Mouse (Mus musculus) midbrain, embryonic 15.5 days (tissue): Measurements from ENCODE around the gene Helz. TPM values are rescaled to one million over a fixed set of nuclear protein-coding genes. Genes with fewer than 3 reads are reported as not detected.

ENCODE experiments used
- ATAC-seq: fragments of 200-750 bp; cut with Nextera tagmentation; replicated peaks from 2 replicates; pipeline ENCODE4 v1.8.0; 2017; ENCODE audit warnings: moderate TSS enrichment
- H3K27ac ChIP-seq: fragments of 300-500 bp; sonication (generic); 2 replicates; pipeline ENCODE4 v1.5.1; 2015; ENCODE audit warnings: mild to moderate bottlenecking, inconsistent platforms
- H3K27me3 ChIP-seq: fragments of 300-500 bp; sonication (generic); replicated peaks from 2 replicates; pipeline ENCODE4 v1.6.1; 2015; ENCODE audit warnings: inconsistent platforms
- H3K36me3 ChIP-seq: fragments of 300-500 bp; sonication (generic); replicated peaks from 2 replicates; pipeline ENCODE4 v1.6.1; 2015; ENCODE audit warnings: inconsistent platforms
- H3K4me1 ChIP-seq: fragments of 300-500 bp; sonication (generic); 2 replicates; pipeline ENCODE4 v1.6.1; 2015; ENCODE audit warnings: inconsistent platforms
- H3K4me2 ChIP-seq: fragments of 300-500 bp; sonication (generic); 2 replicates; pipeline ENCODE4 v1.6.1; 2015; ENCODE audit warnings: inconsistent platforms, mild to moderate bottlenecking, moderate library complexity
- H3K4me3 ChIP-seq: fragments of 300-500 bp; sonication (generic); 2 replicates; pipeline ENCODE4 v1.5.1; 2015; ENCODE audit warnings: mild to moderate bottlenecking, inconsistent platforms
- H3K9ac ChIP-seq: fragments of 300-500 bp; sonication (generic); 2 replicates; pipeline ENCODE4 v1.6.1; 2015; ENCODE audit warnings: mild to moderate bottlenecking, inconsistent platforms
- H3K9me3 ChIP-seq: fragments of 300-500 bp; sonication (generic); 2 replicates; pipeline ENCODE4 v1.6.1; 2016; ENCODE audit warnings: inconsistent platforms
- WGBS: fragments of 180-500 bp; shearing (Covaris S2); methylation state at CpG from one replicate; pipeline ENCODE4 v1.1.7; 2015; ENCODE audit warnings: mixed read lengths; 5-methylcytosine and 5-hydroxymethylcytosine counted together
- polyA plus RNA-seq: library from polyadenylated mRNA; unstranded; fragments of >200 nt; fragmentation: Nextera tagmentation; extraction: Ambion mirVana; gene quantifications from 2 replicates; pipeline ENCODE4 v1.2.1, GENCODE M21; 2015

Gene Helz
- polyA plus RNA-seq, 1 experiment from 2014 or later: 17.3 TPM

- no peak for ATAC-seq
- no peaks in the 10 kb centered on the region for H3K9me3 ChIP-seq
- H3K36me3 ChIP-seq: no peaks in the 10 kb centered on the region
- 70% methylated on average over 1 of the region's 1 CpGs for WGBS
- H3K4me2 ChIP-seq: no peak overlapping the region
- H3K27ac ChIP-seq: no peak overlapping the region
- no peak overlapping the region for H3K4me3 ChIP-seq
- no peaks in the 10 kb centered on the region for H3K4me1 ChIP-seq
- no peak overlapping the region for H3K9ac ChIP-seq
- H3K27me3 ChIP-seq: no peaks in the 10 kb centered on the region
Observed at GRCm38 (mm10) chr11:107524966-107525365, 22.8 kb upstream of the Helz start.

- no peak overlapping the region for H3K27ac ChIP-seq
- H3K4me2 ChIP-seq: no peak overlapping the region
- 33% methylated on average over 3 of the region's 3 CpGs for WGBS
Observed at GRCm38 (mm10) chr11:107527632-107528031, 20.1 kb upstream of the Helz start.

GRCm38 (mm10) chr11:107529320-107529719 is 18.4 kb upstream of the Helz start:
- no peak overlapping the region for H3K9ac ChIP-seq
- ATAC-seq: no peak
- WGBS: 47% methylated on average over 8 of the region's 8 CpGs
- H3K9me3 ChIP-seq: no peaks in the 10 kb centered on the region
- no peaks in the 10 kb centered on the region for H3K36me3 ChIP-seq
- no peaks in the 10 kb centered on the region for H3K4me1 ChIP-seq
- H3K27me3 ChIP-seq: no peaks in the 10 kb centered on the region
- no peak overlapping the region for H3K4me2 ChIP-seq
- H3K4me3 ChIP-seq: no peak overlapping the region
- H3K27ac ChIP-seq: no peak overlapping the region

More at GRCm38 (mm10) chr11:107527632-107528031, 20.1 kb upstream of the Helz start:
- H3K9ac ChIP-seq: no peak overlapping the region
- H3K27me3 ChIP-seq: no peaks in the 10 kb centered on the region
- ATAC-seq: no peak
- H3K9me3 ChIP-seq: no peaks in the 10 kb centered on the region
- no peak overlapping the region for H3K4me3 ChIP-seq
- H3K4me1 ChIP-seq: no peaks in the 10 kb centered on the region
- no peaks in the 10 kb centered on the region for H3K36me3 ChIP-seq

- no peaks in the 10 kb centered on the region for H3K36me3 ChIP-seq
- no peak overlapping the region for H3K4me2 ChIP-seq
- H3K9ac ChIP-seq: no peak overlapping the region
- no peaks in the 10 kb centered on the region for H3K4me1 ChIP-seq
- 78% methylated on average over 4 of the region's 4 CpGs for WGBS
- no peak overlapping the region for H3K27ac ChIP-seq
- no peak for ATAC-seq
- H3K9me3 ChIP-seq: no peaks in the 10 kb centered on the region
- H3K4me3 ChIP-seq: no peak overlapping the region
- no peaks in the 10 kb centered on the region for H3K27me3 ChIP-seq
Observed at GRCm38 (mm10) chr11:107531445-107531844, 16.3 kb upstream of the Helz start.

GRCm38 (mm10) chr11:107532271-107532670 is 15.5 kb upstream of the Helz start:
- H3K27ac ChIP-seq: no peak overlapping the region
- H3K27me3 ChIP-seq: no peaks in the 10 kb centered on the region
- WGBS: 39% methylated on average over 5 of the region's 5 CpGs
- H3K9ac ChIP-seq: no peak overlapping the region
- H3K9me3 ChIP-seq: no peaks in the 10 kb centered on the region
- H3K4me3 ChIP-seq: no peak overlapping the region
- no peaks in the 10 kb centered on the region for H3K4me1 ChIP-seq
- no peak overlapping the region for H3K4me2 ChIP-seq
- no peaks in the 10 kb centered on the region for H3K36me3 ChIP-seq
- no peak for ATAC-seq

- Histone ChIP-seq H3K9me3 (no peaks in the 10 kb centered on the region), H3K4me2 (no peak overlapping the region), H3K36me3 (no peaks in the 10 kb centered on the region), H3K4me1 (no peaks in the 10 kb centered on the region), H3K4me3 (no peak overlapping the region), H3K27ac (no peak overlapping the region), H3K9ac (no peak overlapping the region), H3K27me3 (no peaks in the 10 kb centered on the region)
- WGBS: 93% methylated on average over 4 of the region's 4 CpGs
- no peak for ATAC-seq
Observed at GRCm38 (mm10) chr11:107538994-107539393, 8.7 kb upstream of the Helz start.

GRCm38 (mm10) chr11:107540339-107540738 is 7.4 kb upstream of the Helz start:
- Histone ChIP-seq H3K9me3 (no peaks in the 10 kb centered on the region), H3K4me3 (no peak overlapping the region), H3K36me3 (no peaks in the 10 kb centered on the region), H3K4me2 (no peak overlapping the region), H3K4me1 (no peaks in the 10 kb centered on the region), H3K9ac (no peak overlapping the region), H3K27ac (no peak overlapping the region), H3K27me3 (no peaks in the 10 kb centered on the region)
- no peak for ATAC-seq
- 67% methylated on average over 1 of the region's 1 CpGs for WGBS

GRCm38 (mm10) chr11:107545747-107546476 is 1.8 kb upstream of the Helz start:
- H3K4me2 ChIP-seq: peak overlapping the region; percentile 93
- peak overlapping the region; percentile 98 for H3K4me3 ChIP-seq
- H3K9me3 ChIP-seq: no peaks in the 10 kb centered on the region
- ATAC-seq: no peak
- H3K9ac ChIP-seq: no peak overlapping the region
- 0 out of 2 replicates have a peak, but pooled peaks cover 7% of the 10 kb centered on the region for H3K36me3 ChIP-seq
- H3K27ac ChIP-seq: no peak overlapping the region
- 22% methylated on average over 13 of the region's 13 CpGs for WGBS
- H3K27me3 ChIP-seq: 0 out of 2 replicates have a peak, but pooled peaks cover 5% of the 10 kb centered on the region
- peaks cover 26% of the 10 kb centered on the region for H3K4me1 ChIP-seq

GRCm38 (mm10) chr11:107546667-107547301 is 946 bp upstream of the Helz start:
- 0 out of 2 replicates have a peak, but pooled peaks cover 5% of the 10 kb centered on the region for H3K27me3 ChIP-seq
- no peaks in the 10 kb centered on the region for H3K9me3 ChIP-seq
- no peak overlapping the region for H3K27ac ChIP-seq
- peak; percentile 75 for ATAC-seq
- 0 out of 2 replicates have a peak, but pooled peaks cover 7% of the 10 kb centered on the region for H3K36me3 ChIP-seq
- peaks cover 26% of the 10 kb centered on the region for H3K4me1 ChIP-seq
- H3K4me3 ChIP-seq: peak overlapping the region; percentile 98
- H3K9ac ChIP-seq: peak overlapping the region; percentile 92
- WGBS: under 1% methylated on average over 35 of the region's 37 CpGs
- peak overlapping the region; percentile 93 for H3K4me2 ChIP-seq

GRCm38 (mm10) chr11:107548204-107548975 is 660 bp downstream of the Helz start:
- WGBS: 8% methylated on average over 35 of the region's 39 CpGs
- peak; percentile 67 for ATAC-seq
- H3K4me1 ChIP-seq: peaks cover 26% of the 10 kb centered on the region

GRCm38 (mm10) chr11:107559874-107560273 is 12.1 kb downstream of the Helz start:
- 96% methylated on average over 5 of the region's 5 CpGs for WGBS
- Histone ChIP-seq H3K9ac (no peak overlapping the region), H3K4me1 (no peaks in the 10 kb centered on the region), H3K36me3 (peaks cover 12% of the 10 kb centered on the region; the same call in 1 of the 2 replicates), H3K27ac (no peak overlapping the region), H3K4me2 (no peak overlapping the region), H3K9me3 (no peaks in the 10 kb centered on the region), H3K27me3 (no peaks in the 10 kb centered on the region), H3K4me3 (no peak overlapping the region)
- ATAC-seq: no peak

More at GRCm38 (mm10) chr11:107548204-107548975, 660 bp downstream of the Helz start:
- H3K27me3 ChIP-seq: 0 out of 2 replicates have a peak, but pooled peaks cover 5% of the 10 kb centered on the region
- no peaks in the 10 kb centered on the region for H3K9me3 ChIP-seq
- H3K27ac ChIP-seq: peak overlapping the region; percentile 78
- peaks cover 7% of the 10 kb centered on the region; the same call in 1 of the 2 replicates for H3K36me3 ChIP-seq
- H3K4me2 ChIP-seq: peak overlapping the region; percentile 93
- H3K9ac ChIP-seq: peak overlapping the region; percentile 92
- peak overlapping the region; percentile 98 for H3K4me3 ChIP-seq

- H3K9ac ChIP-seq: no peak overlapping the region
- H3K27me3 ChIP-seq: no peaks in the 10 kb centered on the region
- H3K36me3 ChIP-seq: 0 out of 2 replicates have a peak, but pooled peaks cover 5% of the 10 kb centered on the region
- no peak overlapping the region for H3K27ac ChIP-seq
- H3K4me2 ChIP-seq: no peak overlapping the region
- no peaks in the 10 kb centered on the region for H3K9me3 ChIP-seq
- no peak for ATAC-seq
- H3K4me3 ChIP-seq: no peak overlapping the region
- 96% methylated on average over 3 of the region's 3 CpGs for WGBS
- H3K4me1 ChIP-seq: no peaks in the 10 kb centered on the region
Observed at GRCm38 (mm10) chr11:107567431-107567830, 19.7 kb downstream of the Helz start.
